Mouse (Mus musculus) adrenal gland, postnatal 36 days (tissue): Measurements from ENCODE around the gene Thtpa. TPM values are rescaled to one million over a fixed set of nuclear protein-coding genes. Genes with fewer than 3 reads are reported as not detected.

Experiments
- DNase-seq, 2 experiments: peaks; one replicate each; pipeline ENCODE4 v3.0.0; 2021; ENCODE audit warnings: mixed read lengths in 1 of 2
- long read RNA-seq, 2 experiments: library from polyadenylated mRNA; stranded (forward); transcript quantifications; one replicate each; pipeline ENCODE4 v2.0.0; 2021; ENCODE audit warnings: borderline sequencing depth in 2 of 2
- total RNA-seq, 2 experiments: library from RNA; stranded (reverse); gene quantifications; 2 replicates each; pipeline ENCODE4 v1.2.3; 2021

Thtpa gene
- total RNA-seq, result 10 to 100 TPM; 12.9 to 18.6 TPM
- long read RNA-seq, experiment 1, transcript Thtpa-201 (2 exons, 2,830 nt), result major isoform, 24 of 31 reads
- long read RNA-seq, experiment 1, partial matches to known transcripts, result 0 of 31 reads
- long read RNA-seq, experiment 1, other reads (novel, unspliced or antisense), result 7 of 31 reads
- long read RNA-seq, experiment 2, transcript Thtpa-201 (2 exons, 2,830 nt), result major isoform, 12 of 12 reads
- long read RNA-seq, experiment 2, partial matches to known transcripts, result 0 of 12 reads
- long read RNA-seq, experiment 2, other reads (novel, unspliced or antisense), result 0 of 12 reads

DNA sequence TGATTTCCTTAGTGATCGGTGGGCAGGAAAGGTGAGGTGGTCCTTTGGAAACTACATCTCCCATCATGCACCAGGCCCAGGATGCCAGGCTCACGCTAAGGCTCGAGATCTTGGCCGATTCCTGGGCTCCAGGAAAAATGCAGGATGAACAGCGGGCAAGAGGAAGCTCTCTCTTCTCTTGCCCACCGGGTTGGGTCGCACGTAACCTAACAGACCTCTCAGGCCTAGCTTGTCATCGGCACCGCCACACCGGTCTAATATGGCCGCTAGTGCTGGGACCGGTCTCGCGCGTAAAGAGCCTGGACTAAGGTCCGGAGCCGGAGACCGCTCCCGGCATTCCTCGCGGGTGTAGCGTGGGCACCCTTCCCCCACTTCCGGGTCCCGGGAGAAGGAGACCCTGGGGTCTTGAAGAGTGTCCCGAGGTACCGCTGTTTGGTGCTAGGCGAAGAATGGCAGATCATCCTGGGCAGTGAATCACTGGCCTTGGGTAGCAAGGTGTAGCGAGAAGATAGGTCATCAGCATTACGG is at the start of gene Thtpa:
Gene Thtpa (plus strand): TSS at position 81 of the 528 bp plus-strand sequence.
- peak; percentile 85 to 88 for DNase-seq

DNA sequence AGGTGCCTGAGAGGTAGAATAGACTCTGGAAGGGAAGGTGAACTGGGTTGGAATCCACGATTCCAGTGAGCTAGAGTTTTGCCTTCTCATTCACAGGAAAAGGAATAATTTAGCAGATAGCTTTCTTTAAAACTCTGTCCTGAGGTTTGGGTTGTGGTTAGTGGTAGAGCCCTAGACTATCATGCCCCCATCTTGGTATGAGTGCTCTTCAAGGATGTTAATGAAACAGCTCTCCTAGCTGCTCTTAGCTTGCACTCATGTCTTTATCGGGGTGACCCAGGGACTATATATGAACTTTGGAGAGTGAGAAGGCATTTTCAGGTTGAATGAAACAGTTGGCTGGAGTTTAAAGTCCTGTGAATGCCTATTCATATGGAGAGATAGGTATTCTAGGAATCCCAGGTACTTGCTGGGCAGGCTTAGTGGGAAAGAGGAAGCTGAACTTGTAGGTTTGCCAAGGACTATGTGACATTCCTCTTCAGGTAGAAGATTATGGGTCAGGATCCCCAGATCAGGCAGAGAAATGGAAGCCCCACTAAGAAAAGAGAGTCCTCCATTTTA is 46.5 kb upstream of the Thtpa start:
- no peak for DNase-seq

DNA sequence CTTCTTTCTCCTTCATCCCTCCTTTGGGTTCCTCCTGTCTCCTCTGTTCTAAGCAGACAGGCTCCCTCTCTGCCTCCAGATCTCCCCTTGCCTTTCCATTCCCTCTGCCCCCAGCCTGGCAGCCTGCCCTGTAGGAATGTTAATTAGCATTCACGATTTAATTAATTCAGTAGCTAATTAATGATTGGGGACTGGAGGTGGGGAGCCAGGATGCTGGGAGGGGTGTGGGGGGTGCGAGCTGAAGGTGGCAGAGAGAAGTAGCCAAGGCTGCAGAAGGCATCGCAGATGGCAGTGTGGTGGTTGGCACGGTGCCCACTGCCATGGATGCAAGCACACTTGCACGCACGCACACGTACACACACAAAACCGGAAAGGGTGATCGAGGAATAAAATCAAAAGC is 42.1 kb upstream of the Thtpa start:
- DNase-seq, result no peak

DNA sequence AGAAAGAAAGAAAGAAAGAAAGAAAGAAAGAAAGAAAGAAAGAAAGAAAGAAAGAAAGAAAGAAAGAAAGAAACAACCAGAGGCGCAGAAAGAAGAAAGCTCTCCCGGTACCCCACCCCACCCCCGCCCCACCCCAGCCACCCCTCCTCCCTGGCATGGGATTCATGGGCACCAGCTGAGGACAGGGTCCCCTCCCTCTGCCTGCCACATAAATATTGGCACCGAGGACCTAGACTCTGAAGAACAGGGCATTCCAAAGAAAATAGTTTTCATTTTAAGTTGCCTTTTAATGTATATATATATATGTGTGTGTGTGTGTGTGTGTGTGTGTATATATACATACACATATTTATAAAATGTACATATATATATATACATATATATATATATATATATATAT is 41.5 kb upstream of the Thtpa start:
- no peak for DNase-seq

DNA sequence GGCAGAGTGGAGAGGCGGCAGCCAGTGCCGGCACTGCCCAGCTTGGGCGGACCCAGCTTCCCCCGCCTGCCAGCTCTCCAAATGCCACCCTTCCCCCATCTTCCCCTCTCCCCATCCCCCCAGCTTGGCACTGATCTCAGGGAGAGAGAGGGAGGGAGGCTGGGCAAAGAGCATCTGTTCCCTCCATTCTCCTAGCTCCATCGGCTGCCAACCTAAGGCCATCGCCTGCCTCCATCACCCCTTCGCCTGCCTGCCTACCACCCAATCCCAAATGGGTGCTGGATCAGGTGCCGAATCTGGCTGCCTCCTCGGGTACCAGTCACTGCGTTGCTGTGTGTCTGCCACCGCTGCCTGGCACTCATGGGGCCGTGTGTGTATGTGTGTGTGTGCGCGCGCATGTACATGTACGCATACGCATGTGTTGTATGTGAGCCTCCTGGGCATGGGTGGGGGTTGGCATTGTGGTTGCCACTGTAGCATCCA is 40.8 kb upstream of the Thtpa start:
- DNase-seq, result no peak

DNA sequence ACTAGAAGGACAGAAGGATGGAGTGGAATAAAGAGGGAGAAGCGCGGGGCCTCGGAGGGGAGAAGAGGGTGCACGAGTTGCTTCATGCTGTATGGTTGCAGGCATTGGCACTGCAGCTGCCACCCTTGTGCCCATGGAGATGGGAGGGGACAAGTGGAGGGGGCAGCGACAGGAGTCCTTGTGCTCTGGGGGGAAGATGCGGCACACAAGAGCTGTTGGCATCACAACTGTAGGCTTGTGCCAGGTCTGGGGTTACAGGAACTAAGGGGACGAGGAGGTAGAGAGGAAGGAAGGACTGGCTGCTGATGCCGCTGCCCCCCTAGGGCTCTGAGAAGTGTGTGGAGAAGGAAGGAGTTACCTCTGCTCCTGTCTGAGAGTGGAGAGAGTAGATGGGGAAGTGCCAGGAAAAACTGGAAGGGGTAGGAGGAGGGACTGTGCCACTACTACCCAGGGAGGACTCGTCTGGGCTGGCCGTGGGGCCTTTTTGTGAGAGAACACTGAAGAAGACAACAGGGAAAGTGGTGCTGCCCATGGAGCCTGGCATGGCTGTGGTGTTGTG is 40.3 kb upstream of the Thtpa start:
- no peak for DNase-seq

DNA sequence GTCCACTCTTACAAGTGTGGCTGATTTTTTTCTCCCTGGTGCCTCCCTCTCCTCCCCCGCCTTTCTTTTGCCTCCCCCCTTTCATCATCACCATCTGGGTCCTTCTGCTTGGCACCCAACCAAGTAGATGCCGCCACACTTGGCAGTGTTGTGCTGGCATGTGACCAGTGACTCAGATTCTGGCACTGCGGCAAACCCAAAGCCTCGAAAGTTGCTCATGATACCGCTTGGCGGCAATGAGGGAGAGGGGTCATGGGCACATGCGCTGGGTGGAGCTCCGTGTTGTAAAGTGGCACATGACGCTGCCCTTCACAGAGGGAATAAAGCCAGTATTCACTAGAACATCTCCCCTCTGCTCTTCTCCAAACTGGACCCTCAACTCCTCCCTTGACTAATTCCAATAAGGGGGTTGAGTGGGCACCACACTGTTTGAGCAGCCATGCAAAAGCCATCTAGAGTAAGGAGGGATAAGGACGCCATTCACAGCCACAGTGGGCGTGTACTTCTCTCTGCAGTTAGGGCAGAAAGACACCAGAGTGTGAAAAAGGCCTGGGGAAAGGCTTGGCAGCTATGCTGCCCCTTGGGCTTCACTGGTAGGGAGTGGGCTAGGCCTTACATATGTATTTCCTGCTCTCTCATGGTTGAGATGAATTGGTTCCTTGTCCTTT is 39.3 kb upstream of the Thtpa start:
- DNase-seq, result peak; percentile 89 to 93

DNA sequence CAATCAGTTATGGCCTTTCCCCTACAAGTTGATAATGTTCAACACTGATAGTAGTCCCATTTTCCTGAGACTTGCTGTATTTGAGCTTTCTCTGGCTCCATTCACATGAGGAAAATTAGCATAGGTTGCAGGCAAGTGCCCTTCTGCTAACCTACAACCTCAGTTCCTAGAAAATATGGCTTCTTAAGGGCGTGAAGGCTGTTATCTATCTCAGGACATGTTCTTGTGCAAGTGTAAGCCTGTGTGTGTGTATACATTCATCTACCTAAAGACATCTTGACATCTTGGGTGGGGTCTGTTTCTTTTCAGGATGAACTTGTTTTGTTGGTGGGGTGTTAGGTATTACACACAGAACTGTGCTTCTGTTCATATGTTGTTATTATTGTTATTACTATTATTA is 35.6 kb upstream of the Thtpa start:
- DNase-seq, result no peak

DNA sequence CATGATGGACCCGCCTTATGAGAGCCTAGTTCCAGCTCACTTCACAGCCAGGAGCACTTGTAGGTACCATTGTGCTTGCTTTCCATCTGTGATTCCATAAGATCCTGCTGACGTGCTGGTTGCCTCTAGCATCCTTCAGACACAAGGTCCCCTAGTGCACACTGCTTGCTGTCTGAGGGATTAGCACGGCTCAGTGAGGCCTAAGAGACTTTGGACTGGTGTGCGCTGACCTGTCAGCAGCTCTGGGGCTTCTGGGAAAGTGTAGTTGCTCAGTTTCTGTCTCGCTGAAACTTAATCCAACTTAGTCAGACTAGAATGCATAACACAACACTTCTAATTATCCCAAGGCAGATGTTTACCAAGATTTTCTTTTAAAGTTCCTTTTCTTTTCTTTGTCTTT is 34.7 kb upstream of the Thtpa start:
- DNase-seq, result no peak

DNA sequence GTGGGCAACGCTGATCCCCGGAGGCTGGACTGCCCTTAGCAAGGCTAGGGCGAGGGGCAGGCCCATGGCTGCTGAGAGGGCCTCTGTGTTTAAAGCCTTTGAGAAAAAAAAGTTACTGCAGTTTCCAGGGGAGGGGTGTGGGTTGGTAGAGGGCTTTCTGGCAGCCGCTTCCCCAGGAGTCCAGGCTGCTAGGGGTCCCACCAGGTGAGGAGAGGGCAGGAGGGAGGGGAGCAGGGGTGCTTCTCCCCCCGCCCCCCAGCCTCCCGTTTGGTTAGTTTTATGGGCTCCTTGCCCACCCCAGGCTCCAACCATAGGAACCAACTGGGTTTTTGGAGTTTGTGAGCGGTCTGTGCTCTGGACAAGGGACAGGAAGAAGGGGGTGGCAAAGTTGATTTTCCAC is 32.7 kb upstream of the Thtpa start:
- no peak for DNase-seq

DNA sequence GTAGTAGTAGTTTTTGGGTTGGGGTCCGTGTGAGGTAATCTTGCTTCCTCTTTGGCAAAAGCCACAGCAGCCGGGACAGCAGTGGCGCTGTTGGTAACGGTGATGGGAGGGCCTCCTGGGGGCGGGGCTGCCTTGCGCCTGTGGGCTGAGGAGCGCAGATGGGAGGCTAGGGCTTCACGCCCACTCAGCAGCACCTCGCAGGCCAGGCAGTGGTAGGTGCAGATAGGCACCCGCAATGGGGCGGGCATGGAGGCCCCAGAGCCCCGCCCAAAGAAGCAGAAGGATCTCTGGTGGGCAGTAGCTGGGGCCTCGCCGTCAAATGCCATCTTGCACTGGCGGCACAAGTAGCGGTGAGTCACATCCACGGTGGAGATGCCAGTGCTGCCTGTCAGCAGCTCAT is 32.0 kb upstream of the Thtpa start:
- DNase-seq, result peak; percentile 33

DNA sequence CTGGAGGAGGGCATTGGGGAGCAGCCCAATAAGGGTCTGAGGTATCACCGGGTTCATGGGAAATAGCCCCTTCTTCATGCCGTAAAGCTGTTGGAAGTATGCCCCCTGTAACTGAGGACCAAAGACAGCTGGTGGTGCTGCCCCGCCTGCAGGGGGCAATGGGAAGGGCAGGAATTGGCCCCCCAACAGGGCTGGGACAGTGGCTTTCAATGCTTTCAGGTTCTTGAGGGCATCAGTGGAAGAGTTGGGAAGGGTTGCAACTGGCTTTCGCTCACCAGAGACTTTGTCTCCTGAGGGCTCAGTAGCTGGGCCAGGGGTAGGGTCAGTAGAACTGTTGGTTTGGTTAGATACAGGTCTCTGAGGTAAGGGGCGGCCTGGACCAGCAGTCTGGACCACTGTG is 31.5 kb upstream of the Thtpa start:
- no peak for DNase-seq

DNA sequence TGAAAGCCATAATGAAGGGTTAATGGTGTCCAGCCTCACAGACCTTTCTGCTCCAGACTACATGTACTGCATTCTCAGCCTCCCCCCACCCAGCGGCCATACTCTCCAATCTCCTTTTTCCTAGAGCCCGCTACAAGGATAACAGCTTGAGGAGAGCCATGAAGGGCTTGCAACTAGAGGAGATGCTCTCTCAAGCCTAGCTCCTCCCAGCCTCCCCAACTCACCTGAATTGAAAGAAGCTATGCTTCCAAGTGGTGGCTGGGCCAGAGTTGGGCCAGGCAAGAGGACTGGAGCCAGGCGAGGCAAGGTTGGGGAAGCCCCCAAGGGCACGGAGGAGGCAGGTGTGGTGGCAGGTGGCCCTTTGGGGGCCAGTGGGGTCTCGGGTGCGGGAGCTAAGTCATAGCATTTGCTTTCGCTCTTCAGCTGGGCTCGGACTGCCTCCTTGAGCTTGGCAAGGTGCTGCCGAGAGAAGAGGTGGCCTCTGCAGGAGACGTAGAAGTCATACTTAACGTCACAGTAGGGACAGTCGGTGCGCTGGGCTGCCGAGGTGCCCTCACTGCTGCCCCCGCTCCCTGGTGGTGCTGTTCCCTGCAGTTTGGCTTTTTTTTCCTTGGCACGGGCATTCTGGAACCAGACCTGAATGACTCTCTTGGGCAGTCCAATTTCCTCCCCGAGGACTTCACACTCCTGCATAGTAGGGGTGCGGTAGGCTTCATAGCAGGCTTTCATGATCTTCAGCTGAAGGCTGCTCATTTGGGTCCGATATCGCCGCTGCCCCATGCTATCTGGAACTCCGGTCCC is 30.8 kb upstream of the Thtpa start:
- no peak for DNase-seq

DNA sequence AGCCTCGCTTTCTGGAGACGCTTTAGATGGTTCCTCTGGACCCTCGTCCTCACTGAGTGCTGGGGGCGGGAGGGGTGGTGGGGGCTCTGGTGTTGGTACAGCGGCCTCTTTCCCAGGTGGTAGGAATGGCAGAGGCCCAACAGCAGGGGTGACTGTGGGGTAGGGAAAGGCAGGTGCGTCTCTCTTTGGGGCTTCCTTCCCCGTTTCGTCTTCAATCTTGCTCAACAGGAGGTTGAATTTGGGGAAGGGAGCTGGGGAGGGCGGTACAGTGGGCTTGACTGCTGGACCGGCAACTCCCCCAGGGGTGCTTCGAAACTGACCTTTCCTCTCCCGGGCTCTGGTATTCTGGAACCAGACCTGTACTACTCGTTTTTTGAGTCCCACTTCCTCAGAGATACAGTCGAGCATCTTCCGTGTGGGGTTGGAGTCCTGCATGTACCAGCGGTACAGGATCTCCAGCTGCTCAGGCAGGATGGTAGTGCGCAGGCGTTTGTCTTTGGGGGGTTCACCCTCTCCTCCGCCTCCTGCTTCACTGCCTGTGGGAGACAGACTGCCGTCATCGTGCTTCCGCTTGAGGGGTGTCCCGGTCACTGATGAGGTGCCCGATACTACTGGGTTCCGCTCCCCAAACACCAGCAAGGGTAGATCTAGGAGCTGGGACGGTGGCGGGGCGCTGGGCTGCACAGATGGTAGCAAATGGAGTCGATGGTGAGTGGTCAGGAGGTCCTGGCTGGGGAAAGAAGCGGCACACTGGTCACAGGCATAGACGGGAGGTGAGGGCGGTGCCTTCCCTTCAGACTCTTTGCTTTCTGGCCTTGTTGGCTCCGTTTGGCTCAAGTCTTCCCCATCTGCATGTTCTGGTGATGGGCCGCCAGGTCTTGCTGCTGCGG is 29.9 kb upstream of the Thtpa start:
- no peak for DNase-seq

DNA sequence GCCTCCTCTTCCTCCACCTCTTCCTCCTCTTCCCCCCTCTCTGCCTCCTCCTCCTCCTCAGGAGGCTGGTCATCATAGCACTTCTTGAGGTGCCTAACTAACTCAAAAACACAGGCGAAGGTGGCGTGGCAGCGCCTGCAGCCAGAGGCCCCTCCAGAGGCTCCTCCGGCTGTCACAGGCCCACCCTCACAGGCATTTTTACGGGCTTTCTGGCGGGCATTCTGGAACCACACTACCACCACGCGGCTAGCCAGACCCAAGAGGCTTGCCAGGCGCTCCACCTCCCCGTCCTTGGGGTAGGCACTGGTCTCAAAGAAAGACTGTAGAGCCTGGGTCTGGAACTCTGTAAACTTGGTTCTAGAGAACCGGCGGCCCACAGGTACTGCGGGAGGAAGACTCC is 29.2 kb upstream of the Thtpa start:
- no peak for DNase-seq

DNA sequence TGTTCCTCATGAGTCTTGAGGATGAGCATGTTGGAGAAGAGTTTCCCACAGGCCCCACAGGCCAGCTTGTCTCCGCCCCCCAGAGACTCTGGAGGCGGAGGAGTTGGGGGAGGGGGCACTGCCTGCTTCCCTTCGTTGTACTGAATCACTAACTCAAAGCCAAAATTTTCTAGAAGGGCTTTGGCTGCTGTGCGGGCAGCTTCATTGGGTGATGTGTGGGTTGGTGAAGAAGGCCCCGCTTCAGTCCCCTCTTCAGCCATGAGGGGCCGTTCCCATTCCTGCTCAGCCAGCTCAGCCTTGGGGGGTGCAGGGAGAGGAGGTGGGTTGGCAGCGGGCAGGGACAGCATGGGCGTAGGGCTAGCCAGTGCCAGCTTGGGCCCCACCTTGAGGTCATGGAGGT is 28.5 kb upstream of the Thtpa start:
- DNase-seq, result no peak

DNA sequence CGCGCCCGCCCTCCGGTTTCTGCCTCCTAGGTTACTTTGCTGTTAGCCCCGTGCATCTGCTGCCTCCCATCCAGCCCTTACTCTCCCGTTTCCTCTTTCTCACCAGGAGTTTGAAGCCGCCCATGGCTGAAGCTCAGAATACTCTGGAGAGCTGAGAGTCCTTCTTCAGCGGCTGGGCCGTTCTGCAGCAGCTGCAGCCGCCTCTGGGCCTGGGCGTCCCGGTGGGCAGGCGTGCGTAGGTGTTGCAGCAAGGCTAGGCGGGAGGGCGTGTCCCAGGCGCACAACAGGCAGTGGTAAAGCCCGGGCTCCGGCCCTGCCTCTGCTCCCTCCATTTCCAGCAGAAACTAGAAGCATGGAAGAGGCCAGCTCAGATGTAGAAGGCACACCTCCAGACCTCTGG is 22.8 kb upstream of the Thtpa start:
- DNase-seq, result no peak

DNA sequence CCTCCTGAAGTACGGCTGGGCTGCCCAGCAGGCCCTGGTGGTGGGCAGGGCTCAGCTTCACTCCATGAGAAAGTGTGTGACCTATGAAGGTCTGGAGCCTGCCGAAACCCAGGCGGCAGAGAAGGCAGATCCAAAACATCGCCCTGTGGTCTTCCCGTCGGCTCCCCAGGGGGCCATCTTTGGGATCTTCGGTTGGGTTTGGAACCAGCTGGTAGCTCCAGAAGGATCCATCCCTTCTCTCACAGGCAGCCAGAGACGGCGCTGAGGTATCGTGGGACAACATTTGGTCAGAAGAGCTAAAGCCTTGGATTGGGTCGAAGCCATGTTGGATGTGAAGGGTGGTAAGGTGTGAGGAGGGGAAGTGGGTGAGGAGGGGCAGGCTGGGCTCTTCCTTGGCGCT is 20.2 kb upstream of the Thtpa start:
- DNase-seq, result no peak

DNA sequence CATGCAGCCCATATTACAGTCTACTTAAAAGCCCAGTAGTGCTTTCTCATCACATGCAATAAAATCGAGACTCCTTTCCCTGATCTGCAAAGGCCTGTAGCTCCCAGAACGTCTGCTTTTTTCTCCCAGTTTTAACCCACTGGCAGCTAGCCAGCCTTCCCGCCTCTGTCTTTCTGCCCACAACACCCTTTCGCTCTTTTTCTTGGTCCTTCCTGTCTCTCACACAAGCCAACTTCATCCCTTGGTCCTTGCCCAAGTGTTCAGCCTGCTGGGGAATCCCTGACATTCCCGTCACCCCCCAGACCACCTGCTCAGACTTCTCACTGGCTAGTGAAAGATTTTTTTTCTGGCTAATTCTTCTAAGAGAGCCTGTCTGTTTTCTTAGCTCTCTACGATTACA is 18.4 kb upstream of the Thtpa start:
- DNase-seq, result no peak

DNA sequence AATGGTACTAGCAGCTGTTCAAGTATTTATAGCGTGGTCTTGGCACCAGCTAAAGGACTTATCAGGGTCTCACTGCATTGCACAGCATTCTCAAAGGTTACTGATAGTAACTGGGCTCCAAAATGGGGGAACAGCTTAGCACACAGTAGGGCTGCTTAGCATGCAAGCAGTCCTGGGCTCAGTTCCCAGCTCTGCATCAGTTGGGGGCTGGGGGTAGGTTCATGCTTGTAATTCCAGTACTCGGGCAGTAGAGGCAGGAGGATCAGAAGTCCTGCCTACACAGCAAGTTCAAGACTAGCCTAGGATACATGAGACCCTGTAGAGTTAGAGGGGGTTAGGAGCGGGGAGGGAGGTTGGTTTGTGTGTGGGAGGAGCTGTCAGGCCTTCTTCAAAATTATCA is 17.6 kb upstream of the Thtpa start:
- no peak for DNase-seq
